ENCODE assay signal across 16 mouse cellular contexts in the genomic region with DNA sequence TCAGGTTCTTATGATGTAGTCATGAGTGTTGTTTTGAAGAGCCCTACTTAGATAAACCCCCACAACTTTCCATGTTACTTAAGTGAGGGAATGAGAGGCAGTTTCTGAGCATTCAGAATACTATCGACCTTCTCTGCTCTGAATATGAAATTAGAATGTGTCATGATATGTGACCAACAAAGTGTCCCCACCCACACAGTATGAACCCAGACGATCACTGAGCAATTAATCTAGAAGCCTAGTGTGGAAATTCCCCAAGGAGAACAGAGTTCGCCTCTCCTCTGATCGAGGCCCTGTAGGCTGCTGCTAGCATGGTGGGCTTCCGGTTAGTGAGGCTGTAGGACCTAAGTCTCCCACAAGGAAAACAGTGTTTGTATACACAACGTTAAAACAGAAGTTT.
"Had no signal": no experiment of that assay in that cellular context is flagged by ENCODE, and none has a peak within 500 bp of the region (broad histone marks: within the 10 kb centered on the region; RNA-seq: fewer than 3 reads in every experiment).

No protein-coding gene starts in this region.

- DNase-seq: kidney, adult 9 months; kidney, postnatal 10 days; kidney, postnatal 36 days; layer of hippocampus, postnatal 36 days; liver; liver, embryonic 13.5 days; lung, adult 2 months; lung, postnatal 14 days; lung, postnatal 4 days; midbrain, embryonic 14.5 days; right cerebral cortex, postnatal 4 days; thymus, postnatal 25 days had no signal

- H3K9ac ChIP-seq: limb, embryonic 13.5 days; liver, embryonic 13.5 days; stomach, embryonic 15.5 days had no signal

- H3K4me2 ChIP-seq: limb, embryonic 13.5 days; liver, embryonic 13.5 days; midbrain, embryonic 11.5 days; stomach, embryonic 15.5 days had no signal

- H3K36me3 ChIP-seq: limb, embryonic 13.5 days; liver, embryonic 13.5 days; stomach, embryonic 15.5 days had no signal

- H3K4me1 ChIP-seq: stomach, embryonic 15.5 days had no signal

- H3K27ac ChIP-seq: left cerebral cortex, adult 2 months; limb, embryonic 13.5 days; liver, embryonic 13.5 days; stomach, embryonic 15.5 days had no signal

- H3K27me3 ChIP-seq: limb, embryonic 13.5 days; liver, embryonic 13.5 days; stomach, embryonic 15.5 days had no signal

- H3K9me3 ChIP-seq: limb, embryonic 13.5 days; liver, embryonic 13.5 days; stomach, embryonic 15.5 days had no signal

- H3K4me3 ChIP-seq: left cerebral cortex, adult 2 months; limb, embryonic 13.5 days; liver, embryonic 13.5 days; stomach, embryonic 15.5 days had no signal
